Mouse (Mus musculus) neural tube, embryonic 11.5 days (tissue): ENCODE measurements around the gene Cdrt4. TPM values are rescaled to one million over a fixed set of nuclear protein-coding genes. Genes with fewer than 3 reads are reported as not detected.

Source experiments
- ATAC-seq: fragments of 200-750 bp; cut with Nextera tagmentation; 2 replicates; pipeline ENCODE4 v1.8.0; 2017; ENCODE audit warnings: moderate number of reproducible peaks, mild to moderate bottlenecking, moderate TSS enrichment, moderate library complexity; ENCODE audit not compliant: insufficient read depth, low FRiP score, low TSS enrichment
- DNase-seq: peaks from one replicate; pipeline ENCODE4 v3.0.0-alpha.2; 2015; ENCODE audit warnings: low spot score
- H3K27ac ChIP-seq: fragments of 300-500 bp; sonication (generic); 2 replicates; pipeline ENCODE4 v1.5.1; 2014; ENCODE audit warnings: low read depth, mild to moderate bottlenecking, low read length
- H3K27me3 ChIP-seq: fragments of 300-500 bp; sonication (generic); 2 replicates; pipeline ENCODE4 v1.6.1; 2014; ENCODE audit warnings: mild to moderate bottlenecking, low read length, mixed read lengths; ENCODE audit not compliant: control insufficient read depth, insufficient read depth
- H3K36me3 ChIP-seq: fragments of 300-500 bp; sonication (generic); 2 replicates; pipeline ENCODE4 v1.6.1; 2014; ENCODE audit warnings: mild to moderate bottlenecking, low read length, moderate library complexity, mixed read lengths; ENCODE audit not compliant: control insufficient read depth, insufficient read depth
- H3K4me1 ChIP-seq: fragments of 300-500 bp; sonication (generic); 2 replicates; pipeline ENCODE4 v1.6.1; 2014; ENCODE audit warnings: low read length, mixed read lengths; ENCODE audit not compliant: control insufficient read depth, insufficient read depth
- H3K4me2 ChIP-seq: fragments of 300-500 bp; sonication (generic); 2 replicates; pipeline ENCODE4 v1.6.1; 2014; ENCODE audit warnings: low read depth, mild to moderate bottlenecking, moderate library complexity
- H3K4me3 ChIP-seq: fragments of 300-500 bp; sonication (generic); 2 replicates; pipeline ENCODE4 v1.5.1; 2014; ENCODE audit warnings: low read depth, low read length
- H3K9ac ChIP-seq: fragments of 300-500 bp; sonication (generic); 2 replicates; pipeline ENCODE4 v1.6.1; 2014; ENCODE audit warnings: mild to moderate bottlenecking, low read length
- H3K9me3 ChIP-seq: fragments of 300-500 bp; sonication (generic); 2 replicates; pipeline ENCODE4 v1.6.1; 2016; ENCODE audit warnings: low read length; ENCODE audit not compliant: control insufficient read depth
- WGBS: fragments of 180-500 bp; shearing (Covaris S2); extraction: QIAGEN DNeasy Blood & Tissue Kit; methylation state at CpG from one replicate; pipeline ENCODE4 v1.1.7; 2014; 5-methylcytosine and 5-hydroxymethylcytosine counted together
- polyA plus RNA-seq: library from polyadenylated mRNA; unstranded; fragments of >200 nt; fragmentation: Nextera tagmentation; extraction: Ambion mirVana; gene quantifications from 2 replicates; pipeline ENCODE4 v1.2.1, GENCODE M21; 2014

Cdrt4 gene
- not detected in 2 replicates for polyA plus RNA-seq

- Histone ChIP-seq H3K4me2 (no peak within 1 kb of the TSS), H3K27me3 (no peaks in the 10 kb centered on the region), H3K36me3 (no peaks in the 10 kb centered on the region), H3K9me3 (no peaks in the 10 kb centered on the region), H3K27ac (no peak within 1 kb of the TSS), H3K4me1 (no peaks in the 10 kb centered on the region), H3K9ac (no peak within 1 kb of the TSS), H3K4me3 (no peak within 1 kb of the TSS)
- WGBS: 81% methylated on average over 3 of the region's 3 CpGs
- ATAC-seq (no peak), DNase-seq (no peak)
These were observed at the start of gene Cdrt4 for GRCm38 (mm10) chr11:62951012-62951411. Gene Cdrt4 (plus strand): TSS chr11:62951193.

- DNase-seq (peak; percentile 53), ATAC-seq (no peak)
- H3K4me3 ChIP-seq: no peak overlapping the region
- H3K9ac ChIP-seq: no peak overlapping the region
- H3K36me3 ChIP-seq: no peaks in the 10 kb centered on the region; the same call in 1 of the 2 replicates
- no peaks in the 10 kb centered on the region for H3K4me1 ChIP-seq
- no peak overlapping the region for H3K27ac ChIP-seq
- no peak overlapping the region for H3K4me2 ChIP-seq
- WGBS: 41% methylated on average over 12 of the region's 12 CpGs
- H3K9me3 ChIP-seq: no peaks in the 10 kb centered on the region
- no peaks in the 10 kb centered on the region for H3K27me3 ChIP-seq
These were observed 49.2 kb upstream of the Cdrt4 start for GRCm38 (mm10) chr11:62901699-62902323.

- WGBS: 76% methylated on average over 6 of the region's 6 CpGs
- H3K4me3 ChIP-seq: no peak overlapping the region
- DNase-seq: no peak
- no peak overlapping the region for H3K9ac ChIP-seq
- no peaks in the 10 kb centered on the region for H3K36me3 ChIP-seq
- no peaks in the 10 kb centered on the region for H3K27me3 ChIP-seq
- no peak overlapping the region for H3K4me2 ChIP-seq
- H3K27ac ChIP-seq: no peak overlapping the region
- no peaks in the 10 kb centered on the region for H3K9me3 ChIP-seq
- ATAC-seq: no peak
- H3K4me1 ChIP-seq: no peaks in the 10 kb centered on the region
These were observed 47.0 kb upstream of the Cdrt4 start for GRCm38 (mm10) chr11:62903871-62904495.

- ATAC-seq (no peak), DNase-seq (no peak)
- Histone ChIP-seq H3K27ac (no peak overlapping the region), H3K9me3 (no peaks in the 10 kb centered on the region), H3K36me3 (no peaks in the 10 kb centered on the region), H3K4me3 (no peak overlapping the region), H3K9ac (no peak overlapping the region), H3K4me2 (no peak overlapping the region), H3K27me3 (no peaks in the 10 kb centered on the region), H3K4me1 (no peaks in the 10 kb centered on the region)
- WGBS: 78% methylated on average over 3 of the region's 3 CpGs
These were observed 41.2 kb upstream of the Cdrt4 start for GRCm38 (mm10) chr11:62909720-62910306.

GRCm38 (mm10) chr11:62911362-62911761 is 39.6 kb upstream of the Cdrt4 start:
- ATAC-seq (peak; percentile 58; the same call in 1 of the 2 replicates), DNase-seq (peak; percentile 24)
- H3K27me3 ChIP-seq: no peaks in the 10 kb centered on the region
- H3K4me3 ChIP-seq: no peak overlapping the region
- 0 out of 2 replicates have a peak overlapping the region, but pooled peaks have one; percentile 20 for H3K27ac ChIP-seq
- no peaks in the 10 kb centered on the region for H3K36me3 ChIP-seq
- no peak overlapping the region for H3K4me2 ChIP-seq
- WGBS: 51% methylated on average over 8 of the region's 8 CpGs
- no peak overlapping the region for H3K9ac ChIP-seq
- H3K4me1 ChIP-seq: no peaks in the 10 kb centered on the region
- no peaks in the 10 kb centered on the region for H3K9me3 ChIP-seq

- H3K4me2 ChIP-seq: no peak overlapping the region
- DNase-seq (no peak), ATAC-seq (no peak)
- no peak overlapping the region for H3K27ac ChIP-seq
- no peaks in the 10 kb centered on the region for H3K27me3 ChIP-seq
- H3K4me3 ChIP-seq: no peak overlapping the region
- H3K36me3 ChIP-seq: no peaks in the 10 kb centered on the region
- WGBS: 92% methylated on average over 2 of the region's 2 CpGs
- H3K9me3 ChIP-seq: no peaks in the 10 kb centered on the region
- no peaks in the 10 kb centered on the region for H3K4me1 ChIP-seq
- no peak overlapping the region for H3K9ac ChIP-seq
These were observed 37.9 kb upstream of the Cdrt4 start for GRCm38 (mm10) chr11:62913141-62913540.

GRCm38 (mm10) chr11:62914532-62914931 is 36.5 kb upstream of the Cdrt4 start:
- no peaks in the 10 kb centered on the region for H3K36me3 ChIP-seq
- no peak overlapping the region for H3K9ac ChIP-seq
- ATAC-seq (no peak), DNase-seq (no peak)
- H3K9me3 ChIP-seq: no peaks in the 10 kb centered on the region
- no peak overlapping the region for H3K27ac ChIP-seq
- H3K4me2 ChIP-seq: no peak overlapping the region
- no peaks in the 10 kb centered on the region for H3K27me3 ChIP-seq
- WGBS: 62% methylated on average over 6 of the region's 6 CpGs
- H3K4me3 ChIP-seq: no peak overlapping the region
- no peaks in the 10 kb centered on the region for H3K4me1 ChIP-seq

GRCm38 (mm10) chr11:62915486-62915885 is 35.5 kb upstream of the Cdrt4 start:
- no peak for DNase-seq
- no peak overlapping the region for H3K9ac ChIP-seq
- H3K27ac ChIP-seq: no peak overlapping the region
- 96% methylated on average over 2 of the region's 2 CpGs for WGBS
- no peak overlapping the region for H3K4me3 ChIP-seq
- H3K36me3 ChIP-seq: no peaks in the 10 kb centered on the region
- H3K27me3 ChIP-seq: no peaks in the 10 kb centered on the region
- H3K4me1 ChIP-seq: no peaks in the 10 kb centered on the region
- no peak for ATAC-seq
- H3K9me3 ChIP-seq: no peaks in the 10 kb centered on the region
- H3K4me2 ChIP-seq: no peak overlapping the region

GRCm38 (mm10) chr11:62916765-62917164 is 34.2 kb upstream of the Cdrt4 start:
- ATAC-seq: no peak
- no peak overlapping the region for H3K9ac ChIP-seq
- no peaks in the 10 kb centered on the region for H3K9me3 ChIP-seq
- no peaks in the 10 kb centered on the region for H3K27me3 ChIP-seq
- H3K27ac ChIP-seq: no peak overlapping the region
- no peaks in the 10 kb centered on the region for H3K4me1 ChIP-seq
- 53% methylated on average over 2 of the region's 2 CpGs for WGBS
- no peak overlapping the region for H3K4me3 ChIP-seq
- no peaks in the 10 kb centered on the region for H3K36me3 ChIP-seq
- H3K4me2 ChIP-seq: no peak overlapping the region
- no peak for DNase-seq
